Mouse (Mus musculus) intestine, embryonic 14.5 days (tissue): Measurements from ENCODE around the gene Kcnk18. TPM values are rescaled to one million over a fixed set of nuclear protein-coding genes. Genes with fewer than 3 reads are reported as not detected.

Source experiments
- ATAC-seq: fragments of 200-750 bp; cut with Nextera tagmentation; replicated peaks from 2 replicates; pipeline ENCODE4 v1.8.0; 2017; ENCODE audit warnings: low read depth, moderate number of reproducible peaks, moderate TSS enrichment, moderate library complexity; ENCODE audit not compliant: low FRiP score, low TSS enrichment
- DNase-seq: peaks from one replicate; pipeline ENCODE4 v3.0.0-alpha.2; 2018; ENCODE audit warnings: low spot score
- H3K27ac ChIP-seq: fragments of 300-500 bp; sonication (generic); 2 replicates; pipeline ENCODE4 v1.5.1; 2014; ENCODE audit warnings: low read depth, mild to moderate bottlenecking, control low read depth
- H3K27me3 ChIP-seq: fragments of 300-500 bp; sonication (generic); replicated peaks from 2 replicates; pipeline ENCODE4 v1.6.1; 2014; ENCODE audit warnings: low read length, control low read depth; ENCODE audit not compliant: control insufficient read depth, insufficient read depth
- H3K36me3 ChIP-seq: fragments of 300-500 bp; sonication (generic); 2 replicates; pipeline ENCODE4 v1.6.1; 2014; ENCODE audit warnings: low read length, control low read depth; ENCODE audit not compliant: control insufficient read depth, insufficient read depth
- H3K4me1 ChIP-seq: fragments of 300-500 bp; sonication (generic); replicated peaks from 2 replicates; pipeline ENCODE4 v1.6.1; 2014; ENCODE audit warnings: low read length, control low read depth, mixed read lengths; ENCODE audit not compliant: control insufficient read depth, insufficient read depth
- H3K4me2 ChIP-seq: fragments of 300-500 bp; sonication (generic); 2 replicates; pipeline ENCODE4 v1.6.1; 2014; ENCODE audit warnings: low read length
- H3K4me3 ChIP-seq: fragments of 300-500 bp; sonication (generic); 2 replicates; pipeline ENCODE4 v1.5.1; 2014; ENCODE audit warnings: low read depth, low read length, control low read depth, mixed read lengths
- H3K9ac ChIP-seq: fragments of 300-500 bp; sonication (generic); 2 replicates; pipeline ENCODE4 v1.6.1; 2014; ENCODE audit warnings: mild to moderate bottlenecking, low read length
- H3K9me3 ChIP-seq: fragments of 300-500 bp; sonication (generic); 2 replicates; pipeline ENCODE4 v1.6.1; 2016; ENCODE audit warnings: low read length, control low read depth; ENCODE audit not compliant: control insufficient read depth
- WGBS: fragments of 180-500 bp; shearing (Covaris S2); extraction: QIAGEN DNeasy Blood & Tissue Kit; methylation state at CpG from one replicate; pipeline ENCODE4 v1.1.7; 2014; 5-methylcytosine and 5-hydroxymethylcytosine counted together
- polyA plus RNA-seq: library from polyadenylated mRNA; unstranded; fragments of >200 nt; fragmentation: Nextera tagmentation; extraction: Ambion mirVana; gene quantifications from 2 replicates; pipeline ENCODE4 v1.2.1, GENCODE M21; 2014

Gene Kcnk18
- polyA plus RNA-seq, 1 experiment from 2014 or later, result not detected

GRCm38 (mm10) chr19:59260718-59261442, 41.9 kb downstream of the Kcnk18 start, which contains the start of gene Slc18a2:
Gene Slc18a2 (plus strand): TSS chr19:59260896.
- Histone ChIP-seq H3K27me3 (peaks cover 9% of the 10 kb centered on the region; the same call in 1 of the 2 replicates), H3K9ac (peak within 1 kb of the TSS; percentile 2; the same call in 1 of the 2 replicates), H3K36me3 (no peaks in the 10 kb centered on the region), H3K4me2 (peak within 1 kb of the TSS; percentile 58), H3K4me3 (peak within 1 kb of the TSS; percentile 40), H3K27ac (no peak within 1 kb of the TSS), H3K4me1 (peaks cover 6% of the 10 kb centered on the region), H3K9me3 (no peaks in the 10 kb centered on the region)
- under 1% methylated on average over 55 of the region's 55 CpGs for WGBS
- DNase-seq (peak; percentile 75), ATAC-seq (peak; percentile 82)

DNA sequence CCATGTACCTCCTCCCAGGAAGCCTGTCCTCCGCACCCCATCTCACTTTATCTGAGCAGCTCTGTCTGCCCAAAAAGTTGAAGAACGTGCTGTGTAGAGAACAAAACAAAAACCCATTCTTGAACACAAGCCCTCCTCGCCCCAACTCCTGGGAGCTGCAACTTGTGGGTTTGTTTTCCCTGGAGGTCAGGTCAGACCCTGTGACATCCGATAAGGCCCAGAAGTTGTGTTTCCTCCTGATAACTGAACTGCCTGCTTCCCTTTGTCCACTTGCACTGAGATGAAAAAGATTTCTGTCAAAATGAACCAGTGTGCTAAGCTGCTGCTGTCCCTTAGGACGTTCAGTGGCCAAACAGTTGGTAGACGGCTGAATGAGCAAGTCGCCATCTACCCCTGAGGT, 42.6 kb downstream of the Kcnk18 start:
- peak overlapping the region; percentile 58 for H3K4me2 ChIP-seq
- H3K36me3 ChIP-seq, result no peaks in the 10 kb centered on the region
- H3K9me3 ChIP-seq, result no peaks in the 10 kb centered on the region
- DNase-seq (no peak), ATAC-seq (no peak)
- H3K4me1 ChIP-seq, result peaks cover 6% of the 10 kb centered on the region
- WGBS, result 51% methylated on average over 7 of the region's 7 CpGs
- no peak overlapping the region for H3K27ac ChIP-seq
- no peak overlapping the region for H3K9ac ChIP-seq
- H3K4me3 ChIP-seq, result peak overlapping the region; percentile 40; the same call in 1 of the 2 replicates
- peaks cover 9% of the 10 kb centered on the region; the same call in 1 of the 2 replicates for H3K27me3 ChIP-seq

GRCm38 (mm10) chr19:59263171-59263570, 44.2 kb downstream of the Kcnk18 start:
- ATAC-seq (no peak), DNase-seq (no peak)
- H3K9ac ChIP-seq, result no peak overlapping the region
- H3K9me3 ChIP-seq, result no peaks in the 10 kb centered on the region
- 84% methylated on average over 9 of the region's 9 CpGs for WGBS
- no peak overlapping the region for H3K27ac ChIP-seq
- no peak overlapping the region for H3K4me3 ChIP-seq
- peaks cover 9% of the 10 kb centered on the region for H3K4me1 ChIP-seq
- peaks cover 9% of the 10 kb centered on the region; the same call in 1 of the 2 replicates for H3K27me3 ChIP-seq
- no peaks in the 10 kb centered on the region for H3K36me3 ChIP-seq
- H3K4me2 ChIP-seq, result no peak overlapping the region

GRCm38 (mm10) chr19:59264838-59265532, 46.0 kb downstream of the Kcnk18 start:
- no peak overlapping the region for H3K9ac ChIP-seq
- H3K4me1 ChIP-seq, result peaks cover 9% of the 10 kb centered on the region
- H3K36me3 ChIP-seq, result no peaks in the 10 kb centered on the region
- no peaks in the 10 kb centered on the region for H3K9me3 ChIP-seq
- H3K27ac ChIP-seq, result no peak overlapping the region
- WGBS, result 79% methylated on average over 9 of the region's 9 CpGs
- no peak overlapping the region for H3K4me3 ChIP-seq
- H3K27me3 ChIP-seq, result peaks cover 9% of the 10 kb centered on the region; the same call in 1 of the 2 replicates
- no peak for DNase-seq
- no peak for ATAC-seq
- H3K4me2 ChIP-seq, result no peak overlapping the region

DNA sequence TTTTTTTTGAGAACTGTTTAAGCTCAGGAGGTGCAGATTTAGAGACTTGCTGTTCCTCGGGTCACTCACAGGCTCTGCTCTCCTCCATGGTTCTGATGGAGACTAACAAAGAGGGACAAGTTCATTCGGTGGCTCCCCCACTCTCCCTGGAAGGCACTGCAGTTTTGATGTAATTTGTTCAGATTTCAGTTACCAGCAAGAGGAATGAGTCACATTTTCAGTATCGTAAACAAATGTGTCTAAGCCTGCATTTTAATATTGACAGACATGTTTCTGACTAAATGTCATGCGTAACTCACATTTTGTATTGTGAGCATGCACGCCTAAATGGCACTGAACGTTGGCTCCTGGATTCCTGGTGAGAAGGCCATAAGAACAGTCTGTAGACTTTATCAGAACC, 46.9 kb downstream of the Kcnk18 start:
- ATAC-seq, result no peak
- 70% methylated on average over 6 of the region's 6 CpGs for WGBS
- no peaks in the 10 kb centered on the region for H3K36me3 ChIP-seq
- no peak overlapping the region for H3K27ac ChIP-seq
- H3K9ac ChIP-seq, result no peak overlapping the region
- H3K27me3 ChIP-seq, result peaks cover 9% of the 10 kb centered on the region; the same call in 1 of the 2 replicates
- peaks cover 3% of the 10 kb centered on the region; the same call in 1 of the 2 replicates for H3K4me1 ChIP-seq
- H3K4me2 ChIP-seq, result no peak overlapping the region
- H3K9me3 ChIP-seq, result no peaks in the 10 kb centered on the region
- no peak for DNase-seq
- H3K4me3 ChIP-seq, result no peak overlapping the region

DNA sequence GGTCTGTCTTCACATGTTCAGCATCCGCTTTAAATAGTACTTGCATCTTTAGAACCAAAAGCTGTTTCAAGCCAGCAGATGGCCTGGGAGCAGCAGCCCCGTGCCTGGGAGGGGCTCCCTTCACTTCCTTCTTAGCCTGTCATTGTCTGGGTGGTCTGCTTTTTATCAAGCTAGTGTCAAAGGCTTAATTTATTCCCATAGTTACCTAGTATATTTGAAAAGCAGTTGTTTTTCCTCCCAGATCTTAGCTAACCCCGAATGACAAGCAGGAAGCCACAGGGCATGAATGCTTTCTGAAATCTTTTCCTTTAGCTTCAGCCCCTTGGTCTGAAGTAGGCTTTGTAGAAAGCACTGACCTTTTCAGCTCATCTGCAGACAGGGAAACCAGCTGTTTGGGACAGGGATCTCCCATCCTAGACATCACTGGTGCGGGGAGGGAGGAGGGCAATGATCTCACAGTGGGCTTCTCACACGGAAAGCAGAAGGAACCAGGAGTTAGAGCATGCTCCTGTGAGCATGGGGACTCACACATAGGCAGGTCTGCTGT, 48.5 kb downstream of the Kcnk18 start:
- Histone ChIP-seq H3K4me3 (no peak overlapping the region), H3K27ac (peak overlapping the region; percentile 66), H3K9ac (no peak overlapping the region), H3K27me3 (no peaks in the 10 kb centered on the region; the same call in 1 of the 2 replicates), H3K4me2 (no peak overlapping the region), H3K9me3 (no peaks in the 10 kb centered on the region), H3K36me3 (no peaks in the 10 kb centered on the region), H3K4me1 (0 out of 2 replicates have a peak, but pooled peaks cover 3% of the 10 kb centered on the region)
- ATAC-seq, result peak; percentile 60; the same call in 1 of the 2 replicates
- peak; percentile 66 for DNase-seq
- WGBS, result 16% methylated on average over 5 of the region's 5 CpGs

GRCm38 (mm10) chr19:59273190-59273589, 54.2 kb downstream of the Kcnk18 start:
- no peak for DNase-seq
- Histone ChIP-seq H3K4me2 (no peak overlapping the region), H3K4me1 (no peaks in the 10 kb centered on the region), H3K9ac (no peak overlapping the region), H3K27ac (no peak overlapping the region), H3K27me3 (no peaks in the 10 kb centered on the region), H3K9me3 (no peaks in the 10 kb centered on the region), H3K4me3 (no peak overlapping the region), H3K36me3 (no peaks in the 10 kb centered on the region)
- no peak for ATAC-seq
- 85% methylated on average over 7 of the region's 7 CpGs for WGBS

DNA sequence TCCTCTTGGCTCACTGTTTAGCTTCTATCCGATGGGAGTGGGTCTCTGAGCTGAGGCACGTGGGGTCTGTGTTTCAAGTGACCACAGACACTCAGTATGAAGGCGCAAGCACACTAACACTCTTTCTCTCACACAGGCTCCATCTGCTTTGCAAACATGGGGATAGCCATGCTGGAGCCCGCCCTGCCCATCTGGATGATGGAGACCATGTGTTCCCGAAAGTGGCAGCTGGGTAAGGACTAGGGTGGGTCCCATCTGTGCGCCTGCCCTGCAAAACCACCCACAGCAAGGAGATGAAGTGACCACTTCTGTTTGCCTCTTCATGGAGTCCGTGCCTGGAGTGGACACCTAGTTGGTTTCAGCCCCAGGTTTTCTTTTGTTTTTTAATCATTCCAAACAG, 57.3 kb downstream of the Kcnk18 start:
- no peaks in the 10 kb centered on the region for H3K27me3 ChIP-seq
- no peak overlapping the region for H3K9ac ChIP-seq
- H3K4me1 ChIP-seq, result no peaks in the 10 kb centered on the region
- no peak overlapping the region for H3K27ac ChIP-seq
- H3K4me3 ChIP-seq, result no peak overlapping the region
- H3K36me3 ChIP-seq, result no peaks in the 10 kb centered on the region
- peak; percentile 50 for DNase-seq
- no peak for ATAC-seq
- no peak overlapping the region for H3K4me2 ChIP-seq
- WGBS, result 82% methylated on average over 7 of the region's 7 CpGs
- peaks cover 7% of the 10 kb centered on the region; the same call in 1 of the 2 replicates for H3K9me3 ChIP-seq
